Mouse (Mus musculus) hindbrain, embryonic 13.5 days (tissue): ENCODE results near the gene Ybey. TPM values are rescaled to one million over a fixed set of nuclear protein-coding genes. Genes with fewer than 3 reads are reported as not detected.

Source experiments
- ATAC-seq: fragments of 200-750 bp; cut with Nextera tagmentation; 2 replicates; pipeline ENCODE4 v1.8.0; 2017; ENCODE audit warnings: moderate TSS enrichment; ENCODE audit not compliant: low FRiP score
- H3K27ac ChIP-seq: fragments of 300-500 bp; sonication (generic); 2 replicates; pipeline ENCODE4 v1.5.1; 2015; ENCODE audit warnings: inconsistent platforms, mild to moderate bottlenecking, moderate library complexity
- H3K27me3 ChIP-seq: fragments of 300-500 bp; sonication (generic); 2 replicates; pipeline ENCODE4 v1.6.1; 2015; ENCODE audit warnings: mild to moderate bottlenecking, inconsistent platforms
- H3K36me3 ChIP-seq: fragments of 300-500 bp; sonication (generic); 2 replicates; pipeline ENCODE4 v1.6.1; 2015; ENCODE audit warnings: mild to moderate bottlenecking, inconsistent platforms
- H3K4me1 ChIP-seq: fragments of 300-500 bp; sonication (generic); replicated peaks from 2 replicates; pipeline ENCODE4 v1.6.1; 2015; ENCODE audit warnings: inconsistent platforms
- H3K4me2 ChIP-seq: fragments of 300-500 bp; sonication (generic); 2 replicates; pipeline ENCODE4 v1.6.1; 2015; ENCODE audit warnings: inconsistent platforms, mild to moderate bottlenecking, moderate library complexity
- H3K4me3 ChIP-seq: fragments of 300-500 bp; sonication (generic); 2 replicates; pipeline ENCODE4 v1.5.1; 2015; ENCODE audit warnings: mild to moderate bottlenecking, inconsistent platforms
- H3K9ac ChIP-seq: fragments of 300-500 bp; sonication (generic); 2 replicates; pipeline ENCODE4 v1.6.1; 2015; ENCODE audit warnings: mild to moderate bottlenecking, inconsistent platforms
- H3K9me3 ChIP-seq: fragments of 300-500 bp; sonication (generic); 2 replicates; pipeline ENCODE4 v1.6.1; 2016; ENCODE audit warnings: inconsistent platforms
- WGBS: fragments of 180-500 bp; shearing (Covaris S2); methylation state at CpG from one replicate; pipeline ENCODE4 v1.1.7; 2015; 5-methylcytosine and 5-hydroxymethylcytosine counted together
- polyA plus RNA-seq: library from polyadenylated mRNA; unstranded; fragments of >200 nt; fragmentation: Nextera tagmentation; extraction: Ambion mirVana; gene quantifications from 2 replicates; pipeline ENCODE4 v1.2.1, GENCODE M21; 2015

The Ybey gene
- 6.9 and 7.6 TPM in 2 replicates for polyA plus RNA-seq

DNA sequence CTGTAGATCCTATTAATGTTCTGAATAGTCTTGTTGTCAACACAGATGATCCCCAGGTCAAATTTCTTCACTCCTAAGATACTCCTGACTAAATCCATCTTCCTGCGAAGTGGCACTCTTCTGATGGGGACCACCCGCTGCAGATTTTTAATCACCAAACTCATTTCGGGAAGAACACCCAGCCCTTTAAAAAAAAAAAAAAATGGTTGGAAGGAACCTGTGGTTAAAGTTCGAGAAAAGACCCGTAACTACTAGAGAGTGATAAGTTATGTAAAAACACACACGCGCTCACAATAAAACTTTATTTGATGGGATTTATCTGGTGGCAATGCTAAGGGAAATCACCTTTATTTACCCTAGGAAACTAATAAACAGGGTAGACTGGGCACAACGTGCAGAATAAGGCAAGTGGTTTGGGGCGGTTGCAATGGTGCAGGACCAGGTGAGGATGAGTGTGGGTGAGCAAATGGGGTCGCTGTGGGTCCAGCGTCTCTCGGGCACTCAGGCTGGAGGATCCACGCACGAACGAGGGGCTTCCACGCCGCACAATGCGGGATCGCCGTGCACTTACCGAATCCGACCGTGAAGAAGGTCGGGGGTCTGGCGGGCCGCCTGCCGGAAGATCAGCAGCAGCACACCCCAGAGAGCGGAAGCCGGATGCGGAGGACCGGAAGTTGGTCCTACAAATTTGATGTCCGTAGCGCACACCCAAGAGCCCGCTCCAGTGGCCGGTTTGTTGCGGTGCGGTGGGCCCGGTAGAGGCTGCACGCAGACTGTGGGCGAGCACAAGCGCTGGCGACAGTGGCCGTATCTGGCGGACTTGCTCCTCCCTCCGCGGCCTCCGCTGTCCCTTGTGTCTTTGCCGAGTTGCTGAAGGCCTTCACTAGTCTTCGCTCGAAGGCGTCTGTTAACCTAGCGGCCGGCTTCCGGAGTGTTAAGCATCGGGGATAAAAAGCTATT is at the start of gene Ybey, which contains the start of gene Mcm3ap:
Ybey (minus strand) TSS at position 912 of the 960 bp plus-strand sequence.
Mcm3ap (plus strand) TSS at position 725 of the 960 bp plus-strand sequence.
- no peaks in the 10 kb centered on the region for H3K27me3 ChIP-seq
- peak within 1 kb of the TSS; percentile 88 for H3K27ac ChIP-seq
- H3K4me1 ChIP-seq, result peaks cover 41% of the 10 kb centered on the region
- 2% methylated on average over 55 of the region's 55 CpGs for WGBS
- peak within 1 kb of the TSS; percentile 90 for H3K9ac ChIP-seq
- H3K4me2 ChIP-seq, result peak within 1 kb of the TSS; percentile 66
- peak within 1 kb of the TSS; percentile 75 for H3K4me3 ChIP-seq
- H3K36me3 ChIP-seq, result peaks cover 51% of the 10 kb centered on the region
- peak; percentile 98 for ATAC-seq
- H3K9me3 ChIP-seq, result no peaks in the 10 kb centered on the region

DNA sequence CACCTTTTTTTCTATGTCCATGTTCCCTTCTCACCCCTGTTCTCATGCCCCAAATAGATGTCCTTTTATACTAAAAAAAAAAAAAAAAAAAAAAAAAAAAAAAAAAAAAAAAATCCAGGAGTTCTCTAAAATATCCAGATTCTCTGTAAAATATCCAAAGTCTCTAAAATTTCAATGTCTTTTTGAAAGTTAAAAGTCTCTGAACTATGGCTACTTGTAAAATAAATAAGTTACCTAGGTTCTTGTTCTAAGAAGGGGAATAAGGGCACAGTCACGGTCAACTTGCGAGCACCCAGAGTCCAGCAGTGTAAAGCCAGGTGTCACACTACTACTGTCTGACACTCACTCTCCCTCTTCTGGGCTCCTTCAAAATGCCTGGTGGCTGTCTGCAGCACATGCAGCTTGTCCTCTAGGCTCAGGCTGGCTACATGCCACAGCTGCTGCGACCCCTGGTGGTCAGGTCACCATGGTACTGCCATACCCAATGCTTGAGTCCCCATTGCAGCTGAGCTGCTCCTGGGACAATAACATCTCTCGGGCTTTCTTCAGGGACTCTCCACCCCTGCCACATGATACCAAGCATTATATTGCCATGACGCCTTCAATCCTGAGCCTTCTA is 44.2 kb upstream of the Ybey start:
- ATAC-seq, result peak; percentile 63

DNA sequence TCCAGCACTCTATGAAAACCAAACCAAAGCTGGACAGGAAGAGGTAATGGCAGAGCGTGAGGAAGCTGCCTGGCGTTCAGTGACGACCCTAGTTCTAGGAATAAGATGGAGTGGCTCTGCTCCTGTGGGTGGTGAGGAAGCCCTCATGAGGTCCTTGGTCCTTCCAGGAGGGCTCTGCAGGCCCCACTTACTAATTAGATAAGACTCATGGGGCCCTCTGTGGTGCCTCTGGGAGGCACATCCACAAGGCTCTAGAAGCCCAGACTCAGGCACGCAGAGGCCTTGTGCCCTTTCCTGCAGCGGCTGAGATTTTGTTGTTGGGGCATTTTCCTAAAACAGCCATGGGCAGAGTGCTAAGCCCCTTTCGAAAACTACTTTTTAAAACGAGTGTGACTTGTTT is 37.0 kb upstream of the Ybey start:
- 94% methylated on average over 7 of the region's 7 CpGs for WGBS
- no peaks in the 10 kb centered on the region for H3K27me3 ChIP-seq
- H3K9me3 ChIP-seq, result no peaks in the 10 kb centered on the region

More for the DNA sequence above, 44.2 kb upstream of the Ybey start:
- Histone ChIP-seq H3K4me3 (no peak overlapping the region), H3K4me2 (no peak overlapping the region), H3K9ac (no peak overlapping the region), H3K36me3 (peaks cover 91% of the 10 kb centered on the region), H3K27me3 (no peaks in the 10 kb centered on the region), H3K27ac (no peak overlapping the region), H3K9me3 (no peaks in the 10 kb centered on the region), H3K4me1 (no peaks in the 10 kb centered on the region)
- 46% methylated on average over 5 of the region's 5 CpGs for WGBS

DNA sequence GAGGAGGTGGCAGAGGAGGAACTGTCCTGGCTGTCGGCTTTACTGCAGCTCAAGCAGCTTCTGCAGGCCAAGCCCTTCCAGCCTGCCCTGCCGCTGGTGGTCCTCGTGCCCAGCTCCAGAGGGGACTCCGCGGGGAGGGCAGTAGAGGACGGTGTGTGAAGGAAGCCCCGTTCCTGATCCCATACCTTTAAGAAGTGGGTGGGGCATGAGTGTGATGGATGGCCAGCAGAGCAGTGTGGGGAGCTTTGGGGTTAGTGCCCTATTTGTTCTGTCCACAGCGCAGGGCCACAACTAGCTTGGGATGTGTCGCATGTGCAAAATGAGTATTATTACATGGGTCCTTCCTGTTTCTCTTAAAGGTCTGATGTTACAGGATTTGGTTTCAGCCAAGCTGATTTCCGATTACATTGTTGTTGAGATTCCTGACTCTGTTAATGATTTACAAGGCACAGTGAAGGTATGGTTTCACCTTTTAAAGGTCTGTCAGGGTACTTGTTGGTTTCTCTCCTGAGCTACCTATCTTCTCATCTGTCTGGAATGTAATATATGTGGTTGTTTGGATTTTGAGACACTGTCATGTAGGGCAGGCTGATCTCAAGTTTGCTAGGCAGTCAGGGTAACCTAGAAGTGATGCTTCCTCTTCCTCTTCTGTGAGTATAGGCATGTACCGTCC is 35.5 kb upstream of the Ybey start:
- Histone ChIP-seq H3K9me3 (no peaks in the 10 kb centered on the region), H3K27me3 (no peaks in the 10 kb centered on the region), H3K36me3 (peaks cover 92% of the 10 kb centered on the region), H3K9ac (0 out of 2 replicates have a peak overlapping the region, but pooled peaks have one; percentile 19), H3K4me1 (no peaks in the 10 kb centered on the region), H3K4me3 (no peak overlapping the region), H3K27ac (no peak overlapping the region), H3K4me2 (no peak overlapping the region)
- 91% methylated on average over 11 of the region's 11 CpGs for WGBS
- no peak for ATAC-seq

More for the DNA sequence above, 37.0 kb upstream of the Ybey start:
- Histone ChIP-seq H3K4me1 (no peaks in the 10 kb centered on the region), H3K4me2 (no peak overlapping the region), H3K9ac (no peak overlapping the region), H3K4me3 (no peak overlapping the region), H3K36me3 (peaks cover 91% of the 10 kb centered on the region), H3K27ac (no peak overlapping the region)
- no peak for ATAC-seq

DNA sequence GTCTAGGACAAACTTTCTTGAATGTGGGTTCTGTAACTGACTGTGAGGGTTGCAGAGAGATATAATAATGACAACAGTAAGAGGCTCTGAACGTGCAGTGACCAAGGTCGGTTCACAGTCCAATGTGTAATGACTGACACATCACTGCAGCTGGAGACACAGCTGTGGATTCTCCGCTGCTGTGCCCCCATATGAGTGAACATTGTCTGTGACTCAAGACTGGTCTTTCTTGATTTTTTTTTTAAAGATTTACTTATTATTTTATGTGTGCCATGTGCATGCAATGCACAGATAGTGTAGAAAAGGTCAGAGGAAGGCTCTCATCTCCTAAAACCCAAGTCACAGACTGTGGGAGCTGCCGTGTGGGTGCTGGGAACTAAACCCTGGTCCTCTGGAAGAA is 28.6 kb upstream of the Ybey start:
- H3K4me2 ChIP-seq, result no peak overlapping the region
- H3K36me3 ChIP-seq, result peaks cover 92% of the 10 kb centered on the region
- no peaks in the 10 kb centered on the region for H3K27me3 ChIP-seq

DNA sequence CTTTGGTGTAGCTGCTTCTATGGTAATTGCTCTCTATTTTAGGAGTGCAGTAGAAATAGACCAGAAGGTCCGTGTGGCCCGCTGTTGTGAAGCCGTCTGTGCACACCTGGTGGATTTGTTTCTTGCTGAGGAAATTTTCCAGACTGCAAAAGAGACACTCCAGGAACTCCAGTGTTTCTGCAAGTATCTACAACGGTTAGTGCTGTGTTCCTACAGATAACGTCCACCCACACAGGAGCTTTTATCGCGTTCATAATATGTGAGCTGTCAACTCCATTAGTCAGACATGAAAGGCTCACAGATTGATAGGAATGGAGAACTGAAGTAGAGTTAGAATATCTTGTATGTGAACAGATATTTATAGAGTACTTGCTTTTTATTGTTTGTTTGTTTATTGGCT is 27.5 kb upstream of the Ybey start:
- WGBS, result 94% methylated on average over 7 of the region's 7 CpGs
- peaks cover 88% of the 10 kb centered on the region for H3K36me3 ChIP-seq

More for the DNA sequence above, 28.6 kb upstream of the Ybey start:
- no peak overlapping the region for H3K9ac ChIP-seq
- H3K4me3 ChIP-seq, result no peak overlapping the region
- no peak overlapping the region for H3K27ac ChIP-seq
- no peak for ATAC-seq
- 97% methylated on average over 4 of the region's 4 CpGs for WGBS
- no peaks in the 10 kb centered on the region for H3K4me1 ChIP-seq
- H3K9me3 ChIP-seq, result no peaks in the 10 kb centered on the region

DNA sequence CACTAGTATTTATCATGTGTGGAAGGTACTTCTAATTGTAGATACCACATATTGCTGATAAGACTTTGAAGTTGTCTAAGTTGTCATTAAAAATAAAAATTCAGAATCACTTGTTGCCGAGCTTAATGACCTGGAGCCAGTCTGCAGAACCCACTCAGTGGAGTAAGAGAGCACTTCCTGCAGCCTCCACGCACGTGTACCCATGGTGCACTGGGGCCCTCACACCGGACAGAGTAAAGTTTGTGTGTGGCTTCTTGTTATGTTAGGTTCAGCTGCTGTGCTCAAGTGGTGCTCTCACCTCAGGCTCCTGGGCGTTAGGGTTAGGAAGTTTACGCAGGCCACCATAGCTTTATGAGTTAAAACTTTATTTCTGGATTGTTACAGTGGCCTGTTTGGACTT is 26.6 kb upstream of the Ybey start:
- no peak overlapping the region for H3K4me3 ChIP-seq
- H3K4me1 ChIP-seq, result no peaks in the 10 kb centered on the region
- ATAC-seq, result no peak
- H3K9me3 ChIP-seq, result no peaks in the 10 kb centered on the region
- H3K9ac ChIP-seq, result no peak overlapping the region
- H3K27ac ChIP-seq, result no peak overlapping the region
- no peak overlapping the region for H3K4me2 ChIP-seq
- WGBS, result 93% methylated on average over 6 of the region's 6 CpGs
- peaks cover 90% of the 10 kb centered on the region for H3K36me3 ChIP-seq
- no peaks in the 10 kb centered on the region for H3K27me3 ChIP-seq

More for the DNA sequence above, 27.5 kb upstream of the Ybey start:
- Histone ChIP-seq H3K27ac (no peak overlapping the region), H3K4me1 (no peaks in the 10 kb centered on the region), H3K4me2 (no peak overlapping the region), H3K4me3 (no peak overlapping the region), H3K27me3 (no peaks in the 10 kb centered on the region), H3K9ac (no peak overlapping the region), H3K9me3 (no peaks in the 10 kb centered on the region)
- ATAC-seq, result no peak

DNA sequence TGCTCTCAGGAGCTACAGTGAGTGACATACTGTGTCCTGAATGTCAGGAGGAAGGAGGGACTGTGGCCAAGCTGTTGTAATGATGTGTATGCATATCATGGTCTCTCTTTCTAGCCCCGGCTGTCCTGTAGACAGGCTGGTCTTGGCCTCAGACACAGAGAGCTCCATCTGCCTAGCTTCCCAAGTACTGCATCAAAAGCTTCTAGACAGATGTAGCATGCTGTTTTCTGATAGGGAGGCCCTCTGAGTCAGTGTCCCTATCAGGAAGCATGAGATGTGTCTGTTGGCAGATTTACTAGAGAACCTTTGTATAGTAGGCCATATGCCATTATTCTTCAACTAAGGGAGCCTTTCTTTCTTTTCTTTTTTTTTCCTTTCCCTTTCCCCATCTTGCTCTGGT is 24.6 kb upstream of the Ybey start:
- Histone ChIP-seq H3K9ac (no peak overlapping the region), H3K4me3 (no peak overlapping the region), H3K36me3 (peaks cover 90% of the 10 kb centered on the region), H3K4me1 (no peaks in the 10 kb centered on the region), H3K4me2 (no peak overlapping the region), H3K27ac (no peak overlapping the region), H3K9me3 (no peaks in the 10 kb centered on the region), H3K27me3 (no peaks in the 10 kb centered on the region)
- 90% methylated on average over 1 of the region's 1 CpGs for WGBS
- ATAC-seq, result no peak

DNA sequence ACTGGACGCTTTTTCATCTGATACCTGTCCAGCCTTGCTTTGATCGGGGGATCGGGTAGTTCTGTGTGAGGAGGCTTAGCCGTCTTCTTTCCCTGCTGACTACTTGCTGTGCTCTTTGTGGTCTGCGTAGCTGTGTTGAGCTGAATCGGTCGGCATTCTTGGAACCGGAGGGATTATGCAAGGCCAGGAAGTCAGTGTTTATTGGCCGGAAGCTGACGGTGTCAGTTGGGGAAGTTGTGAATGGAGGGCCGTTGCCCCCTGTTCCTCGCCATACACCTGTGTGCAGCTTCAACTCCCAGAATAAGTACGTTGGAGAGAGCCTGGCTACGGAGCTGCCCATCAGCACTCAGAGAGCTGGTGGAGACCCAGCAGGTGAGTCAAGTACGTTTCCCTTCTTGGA is 20.3 kb upstream of the Ybey start:
- no peaks in the 10 kb centered on the region for H3K27me3 ChIP-seq
- H3K9me3 ChIP-seq, result no peaks in the 10 kb centered on the region
- H3K4me1 ChIP-seq, result no peaks in the 10 kb centered on the region
- no peak overlapping the region for H3K4me3 ChIP-seq
- ATAC-seq, result no peak
- H3K9ac ChIP-seq, result no peak overlapping the region
- 96% methylated on average over 15 of the region's 15 CpGs for WGBS
- peaks cover 94% of the 10 kb centered on the region for H3K36me3 ChIP-seq
- no peak overlapping the region for H3K4me2 ChIP-seq
- H3K27ac ChIP-seq, result no peak overlapping the region

DNA sequence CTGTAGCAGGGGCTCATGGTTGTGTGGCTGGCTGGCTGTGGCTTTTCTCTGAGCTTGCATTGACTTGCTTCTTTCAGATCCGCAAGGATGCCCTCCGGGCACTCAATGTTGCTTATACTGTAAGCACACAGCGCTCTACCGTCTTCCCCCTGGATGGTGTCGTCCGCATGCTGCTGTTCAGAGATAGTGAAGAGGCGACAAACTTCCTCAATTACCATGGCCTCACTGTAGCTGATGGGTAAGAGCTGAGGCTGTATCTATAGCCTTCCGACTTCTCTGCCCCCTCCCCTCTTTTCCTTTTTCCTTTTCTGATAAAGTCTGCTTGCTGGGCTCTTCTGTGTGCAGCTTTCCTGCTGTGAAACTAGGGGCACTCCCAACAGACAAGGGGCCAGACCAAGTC is 19.4 kb upstream of the Ybey start:
- Histone ChIP-seq H3K9me3 (no peaks in the 10 kb centered on the region), H3K27ac (no peak overlapping the region), H3K9ac (no peak overlapping the region), H3K27me3 (no peaks in the 10 kb centered on the region), H3K4me2 (no peak overlapping the region), H3K4me3 (no peak overlapping the region), H3K36me3 (peaks cover 94% of the 10 kb centered on the region), H3K4me1 (no peaks in the 10 kb centered on the region)
- ATAC-seq, result no peak
- WGBS, result 96% methylated on average over 8 of the region's 8 CpGs

DNA sequence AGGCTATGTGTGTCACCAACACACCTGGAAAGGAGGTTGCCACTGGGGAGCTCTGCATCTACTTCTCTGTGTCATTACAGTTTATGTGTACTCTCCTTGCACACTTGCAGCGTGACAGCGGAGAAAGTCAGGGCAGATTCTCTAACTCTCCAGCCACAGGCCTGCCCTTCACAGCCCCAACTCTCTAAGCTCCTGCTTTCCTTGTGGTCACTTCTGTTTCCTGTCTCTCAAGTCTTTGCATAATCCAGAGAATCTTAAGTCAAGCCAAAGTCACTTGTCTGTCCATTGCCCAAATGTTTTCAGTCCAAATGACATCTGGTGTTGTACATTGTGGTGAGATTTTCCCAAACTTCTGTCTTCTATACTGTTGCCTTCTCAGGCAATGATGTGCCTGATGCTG is 17.4 kb upstream of the Ybey start:
- Histone ChIP-seq H3K9me3 (no peaks in the 10 kb centered on the region), H3K4me2 (no peak overlapping the region), H3K4me3 (no peak overlapping the region), H3K4me1 (no peaks in the 10 kb centered on the region), H3K36me3 (peaks cover 98% of the 10 kb centered on the region), H3K27me3 (no peaks in the 10 kb centered on the region), H3K9ac (no peak overlapping the region), H3K27ac (no peak overlapping the region)
- ATAC-seq, result no peak
- 100% methylated on average over 2 of the region's 2 CpGs for WGBS

DNA sequence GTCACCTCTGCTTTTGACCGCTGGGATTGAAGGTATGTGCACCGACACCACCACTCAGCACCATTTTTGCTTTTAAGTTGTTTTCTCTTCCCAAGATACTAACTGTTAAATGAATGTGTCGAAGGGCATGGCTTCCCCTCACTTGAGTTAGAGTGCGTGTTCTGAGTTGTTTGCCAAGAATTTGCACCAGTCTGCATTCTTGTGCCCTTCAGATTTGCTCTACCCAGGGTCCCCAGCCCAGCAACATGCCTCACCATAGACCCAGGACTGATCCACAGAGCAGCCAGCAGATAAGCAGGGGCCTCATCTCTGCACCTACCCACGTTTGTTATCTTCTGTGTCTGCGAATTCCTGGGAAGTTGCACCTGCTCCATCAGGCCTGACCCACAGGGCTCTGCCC is 12.6 kb upstream of the Ybey start:
- no peak overlapping the region for H3K4me3 ChIP-seq
- no peak for ATAC-seq
- no peaks in the 10 kb centered on the region for H3K27me3 ChIP-seq
- no peak overlapping the region for H3K9ac ChIP-seq
- H3K36me3 ChIP-seq, result peaks cover 98% of the 10 kb centered on the region
- WGBS, result 94% methylated on average over 6 of the region's 6 CpGs
- no peaks in the 10 kb centered on the region for H3K9me3 ChIP-seq
- no peaks in the 10 kb centered on the region for H3K4me1 ChIP-seq
- H3K4me2 ChIP-seq, result no peak overlapping the region
- no peak overlapping the region for H3K27ac ChIP-seq
